Mouse (Mus musculus) lung, postnatal 36 days (tissue): Measurements from ENCODE around the gene Bsx.

Source experiments
- DNase-seq: peaks from one replicate; pipeline ENCODE4 v3.0.0; 2022; ENCODE audit warnings: mixed read lengths

The Bsx gene

DNA sequence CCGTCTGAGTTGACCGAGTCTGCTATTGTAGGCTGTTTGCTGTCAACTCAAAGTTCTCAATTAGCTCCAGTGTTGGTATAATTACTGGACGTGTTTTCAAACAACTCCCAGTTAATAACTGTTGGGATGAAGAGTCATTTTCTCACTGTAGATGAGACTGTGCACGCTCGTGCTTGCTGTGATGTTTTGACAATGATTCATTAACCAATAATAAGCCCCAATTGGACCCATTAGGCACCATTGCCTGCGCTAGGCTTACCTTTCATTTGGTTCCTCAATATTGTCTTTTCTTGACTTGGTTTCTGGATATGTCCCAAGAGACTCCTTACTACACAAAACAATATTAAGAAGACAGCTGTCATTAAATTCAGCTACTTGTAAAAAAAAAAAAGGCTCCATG, 18.5 kb downstream of the Bsx start:
- DNase-seq, result no peak

DNA sequence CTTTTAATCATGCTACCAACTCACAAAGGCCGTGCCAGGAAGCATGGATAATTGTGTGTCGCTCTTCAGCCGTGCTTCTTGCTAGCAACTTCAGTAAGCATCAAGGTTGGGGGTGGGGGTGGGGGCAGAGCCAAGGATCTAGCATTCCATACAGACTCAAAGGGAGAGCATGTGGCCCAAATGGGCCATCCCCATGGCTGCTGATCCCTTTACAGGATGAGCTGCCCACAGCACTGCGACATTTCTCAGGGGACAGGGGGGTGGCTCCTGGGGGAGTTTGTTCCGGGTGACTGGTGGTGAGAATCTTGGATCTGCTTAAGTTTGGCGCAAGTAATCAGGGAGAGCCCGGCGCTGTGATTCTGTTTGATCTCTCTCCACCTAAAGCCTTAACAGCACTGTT, 33.5 kb downstream of the Bsx start:
- no peak for DNase-seq

DNA sequence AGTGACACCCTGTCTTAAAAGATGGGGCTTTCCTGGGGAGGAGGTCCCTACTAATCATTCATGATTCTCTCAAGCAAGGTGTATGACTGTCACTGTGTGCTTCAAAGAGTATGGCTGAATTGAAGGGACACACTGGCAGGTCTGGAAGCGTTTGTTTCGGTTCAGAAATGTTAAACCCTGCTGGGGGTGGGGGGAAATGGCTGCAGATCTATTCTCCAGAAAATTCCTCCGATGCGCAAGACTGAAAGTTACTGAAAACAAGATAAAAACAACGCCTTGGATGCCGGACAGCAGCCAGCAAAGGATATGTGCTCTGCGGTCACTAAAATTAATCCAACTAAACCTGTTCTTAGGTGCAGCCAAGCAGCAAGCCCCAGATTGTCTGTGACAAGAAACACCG, 34.5 kb downstream of the Bsx start:
- DNase-seq, result no peak

DNA sequence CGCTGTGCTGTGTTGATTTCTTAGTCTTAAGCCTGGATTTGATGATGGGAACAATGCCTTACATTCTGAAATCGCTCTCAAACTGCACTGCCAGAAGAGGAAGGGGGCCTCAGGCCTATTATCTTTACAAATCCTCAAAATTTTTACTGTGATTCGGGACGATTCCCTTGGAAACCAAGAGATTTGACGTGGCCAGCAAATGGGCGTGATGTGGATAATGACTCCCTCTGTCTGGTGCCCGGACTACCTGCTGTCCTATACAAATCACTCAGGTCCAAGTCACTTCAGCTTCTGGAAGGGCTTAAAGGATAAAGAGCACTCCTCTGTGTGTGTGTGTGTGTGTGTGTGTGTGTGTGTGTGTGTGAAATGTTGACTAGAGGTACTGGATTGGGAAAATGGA, 35.0 kb downstream of the Bsx start:
- DNase-seq, result no peak

DNA sequence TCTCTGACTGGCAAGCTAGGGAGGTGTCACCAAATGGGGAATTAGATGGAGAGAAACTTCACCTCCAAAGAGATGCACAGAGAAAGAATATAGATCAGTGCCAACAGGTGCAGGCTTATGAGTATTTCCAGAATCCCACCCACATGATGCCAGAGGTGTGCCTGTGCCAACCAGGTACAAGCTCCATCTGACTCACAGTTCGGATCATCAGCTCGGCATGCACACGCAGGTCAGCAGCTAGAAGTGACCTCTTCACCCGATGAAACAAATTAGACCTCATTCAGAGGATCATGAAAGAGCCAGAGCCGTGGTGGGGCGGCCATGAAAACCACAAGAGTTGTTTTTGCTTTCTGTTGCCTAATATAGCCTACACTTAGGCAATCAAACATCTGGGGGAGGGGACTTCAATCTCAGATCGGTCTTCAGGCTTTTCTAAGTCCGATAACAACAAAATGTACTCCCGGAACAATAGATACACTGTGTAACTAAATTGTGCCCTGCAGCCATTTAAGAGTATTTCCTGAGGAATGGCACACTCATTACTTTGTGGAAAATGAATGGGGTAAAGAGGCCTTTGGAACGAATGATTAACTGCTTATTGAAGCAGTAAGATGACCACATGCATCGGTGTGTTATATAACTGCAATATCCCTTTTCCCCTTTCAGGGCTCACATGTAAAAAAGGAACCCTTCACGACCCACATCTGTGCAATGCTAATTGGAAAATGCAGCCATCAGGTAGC, 44.1 kb downstream of the Bsx start:
- no peak for DNase-seq

DNA sequence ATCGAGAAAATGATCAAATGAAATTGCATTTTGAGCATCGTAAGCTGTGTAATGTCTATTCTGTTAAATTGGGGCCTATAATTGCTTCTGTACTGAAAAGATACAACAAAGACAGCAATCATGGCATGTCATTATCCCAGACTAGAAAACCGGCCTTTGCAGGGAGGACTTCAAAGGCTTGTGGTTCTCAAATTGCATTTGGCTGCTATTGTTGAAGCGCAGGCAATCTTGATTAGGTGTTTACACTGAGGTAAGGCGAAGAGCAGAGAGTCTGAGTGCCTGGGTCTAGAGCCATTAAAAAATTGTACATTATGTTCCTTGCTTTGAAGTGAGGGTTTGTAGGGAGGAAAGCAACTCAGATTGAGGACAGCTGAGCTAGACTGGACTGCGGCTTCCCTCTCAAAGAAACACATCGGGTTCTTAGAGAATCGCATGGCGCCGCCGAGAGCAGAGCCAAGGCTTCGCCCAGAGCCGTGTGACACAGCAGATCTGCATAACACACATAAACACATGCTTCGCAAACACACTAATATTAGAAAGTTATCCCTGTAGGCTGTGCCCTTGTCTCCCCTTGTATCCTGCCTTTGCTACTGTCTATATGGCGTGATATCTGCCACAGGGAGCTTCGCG, 53.5 kb downstream of the Bsx start:
- no peak for DNase-seq
